Mouse (Mus musculus) CD4-positive, CD25-positive, alpha-beta regulatory T cell, adult 4 months (primary cell): ENCODE data around the gene Acat1. TPM values are rescaled to one million over a fixed set of nuclear protein-coding genes. Genes with fewer than 3 reads are reported as not detected.

Source experiments
- ATAC-seq: one replicate; pipeline ENCODE4 v1.8.0; 2017
- polyA plus RNA-seq, 2 experiments: library from polyadenylated mRNA; unstranded; fragments of 100-300 nt; shearing (Covaris generic); gene quantifications; one replicate each; pipeline ENCODE4 v1.2.1; 2017

The Acat1 gene
- polyA plus RNA-seq, result 10 to 100 TPM; 64.2 to 91.4 TPM

GRCm38 (mm10) chr9:53609968-53610781 lies at the start of gene Acat1:
TSS of gene Acat1 (minus strand) at chr9:53610382.
- ATAC-seq, result peak; percentile 98

GRCm38 (mm10) chr9:53634796-53635195 lies 24.6 kb upstream of the Acat1 start:
- peak; percentile 83 for ATAC-seq

GRCm38 (mm10) chr9:53615246-53615645 lies 5.1 kb upstream of the Acat1 start:
- ATAC-seq, result no peak

- ATAC-seq, result no peak
Measured at GRCm38 (mm10) chr9:53614286-53614685, 4.1 kb upstream of the Acat1 start.

GRCm38 (mm10) chr9:53609306-53609967 lies 745 bp downstream of the Acat1 start:
- no peak for ATAC-seq

- ATAC-seq, result no peak
Measured at GRCm38 (mm10) chr9:53607816-53608215, 2.4 kb downstream of the Acat1 start.

- ATAC-seq, result no peak
Measured at GRCm38 (mm10) chr9:53607192-53607591, 3.0 kb downstream of the Acat1 start.

GRCm38 (mm10) chr9:53604954-53605353 lies 5.2 kb downstream of the Acat1 start:
- no peak for ATAC-seq

- no peak for ATAC-seq
Measured at GRCm38 (mm10) chr9:53603849-53604248, 6.3 kb downstream of the Acat1 start.

GRCm38 (mm10) chr9:53603384-53603783 lies 6.8 kb downstream of the Acat1 start:
- ATAC-seq, result peak; percentile 97

GRCm38 (mm10) chr9:53601541-53601940 lies 8.6 kb downstream of the Acat1 start:
- no peak for ATAC-seq

GRCm38 (mm10) chr9:53598631-53599030 lies 11.6 kb downstream of the Acat1 start:
- no peak for ATAC-seq

GRCm38 (mm10) chr9:53596971-53597600 lies 13.1 kb downstream of the Acat1 start:
- no peak for ATAC-seq

- ATAC-seq, result peak; percentile 91
Measured at GRCm38 (mm10) chr9:53594764-53595163, 15.4 kb downstream of the Acat1 start.

- ATAC-seq, result no peak
Measured at GRCm38 (mm10) chr9:53581870-53582269, 28.3 kb downstream of the Acat1 start.

- no peak for ATAC-seq
Measured at GRCm38 (mm10) chr9:53575721-53576120, 34.5 kb downstream of the Acat1 start.

GRCm38 (mm10) chr9:53572516-53573307 lies 37.5 kb downstream of the Acat1 start:
- ATAC-seq, result no peak

GRCm38 (mm10) chr9:53570662-53571061 lies 39.5 kb downstream of the Acat1 start:
- ATAC-seq, result no peak

- ATAC-seq, result no peak
Measured at GRCm38 (mm10) chr9:53537336-53537965, 72.7 kb downstream of the Acat1 start.

- peak; percentile 93 for ATAC-seq
Measured at GRCm38 (mm10) chr9:53536558-53537320, 73.4 kb downstream of the Acat1 start, which contains the start of the genes Atm and Npat. TSS of gene Atm (minus strand) at chr9:53536740. TSS of gene Npat (plus strand) at chr9:53537047.
